Mouse (Mus musculus): ENCODE data around the gene Nupl2.

DNA sequence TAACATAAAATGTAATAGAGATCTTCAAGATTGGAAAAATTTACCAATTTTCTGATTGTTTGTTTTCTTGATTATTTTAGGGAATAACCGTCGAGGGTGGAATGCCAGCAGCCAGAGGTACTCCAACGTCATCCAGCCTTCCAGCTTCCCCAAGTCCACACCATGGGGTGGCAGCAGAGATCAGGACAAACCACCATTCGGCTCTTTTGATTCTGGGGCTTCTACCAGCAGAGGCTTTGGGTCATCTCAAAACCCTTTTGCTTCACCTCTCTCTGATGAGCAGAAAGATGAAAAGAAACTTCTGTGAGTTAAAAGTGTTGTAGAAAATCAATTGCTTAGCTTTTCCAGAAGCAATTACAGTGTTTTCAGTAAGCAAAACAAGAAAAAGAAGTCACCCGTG lies 2.5 kb downstream of the Nupl2 start:
- TF ChIP-seq POLR2A (IDR thresholded peaks at IDR 0.05; ENCODE audit: low read depth, low read length): no peak
- TF ChIP-seq PAX5 (IDR thresholded peaks at IDR 0.05; ENCODE audit: low read length): no peak
- TF ChIP-seq EP300 (IDR thresholded peaks at IDR 0.05; ENCODE audit: low read length): no peak
- TF ChIP-seq IRF4 (IDR thresholded peaks at IDR 0.05; ENCODE audit: low read depth, low read length): no peak
- TF ChIP-seq CTCF (conservative IDR thresholded peaks at IDR 0.05 in 1 of 2, IDR thresholded peaks at IDR 0.05 in 1 of 2; ENCODE audit: low read depth in 2 of 2, low read length in 2 of 2): peak in 1 of 2 experiments; percentile 46; a peak in 2 of 4 replicates
- peak; percentile 7; the same call in 1 of the 2 replicates for TF ChIP-seq SMC3 (IDR thresholded peaks at IDR 0.05; ENCODE audit: low read depth, low read length)
- TF ChIP-seq TCF12 (IDR thresholded peaks at IDR 0.05; ENCODE audit: low read depth, low read length): no peak
- TF ChIP-seq ZNF384 (IDR thresholded peaks at IDR 0.05; ENCODE audit: low read depth, low read length): no peak
- TF ChIP-seq KAT2A (IDR thresholded peaks at IDR 0.05; ENCODE audit: insufficient replicate concordance, low read length): no peak
- TF ChIP-seq NELFE (IDR thresholded peaks at IDR 0.05; ENCODE audit: low read depth, low read length): no peak
- TF ChIP-seq ELF1 (IDR thresholded peaks at IDR 0.05; ENCODE audit: low read depth, low read length): no peak
- TF ChIP-seq SIN3A (IDR thresholded peaks at IDR 0.05; ENCODE audit: low read length): no peak
- TF ChIP-seq MYC (IDR thresholded peaks at IDR 0.05; ENCODE audit: low read depth, low read length): no peak
- no peak for TF ChIP-seq ZC3H11A (IDR thresholded peaks at IDR 0.05; ENCODE audit: low read depth, low read length)

Data from CH12.LX (cell line).